ENCODE assay signal across 10 mouse cellular contexts in genomic region chr14:27246424-27246823, GRCm38 (mm10).
DNase-seq lines count a peak whose midpoint lies in the region; ATAC-seq and TF ChIP-seq lines count a peak whose summit lies in the region.
"Had no signal": no experiment of that assay in that cellular context is flagged by ENCODE, and none has a peak within 500 bp of the region (broad histone marks: within the 10 kb centered on the region; RNA-seq: fewer than 3 reads in every experiment).

No protein-coding gene starts in this region.

- no peak overlapping the region for H3K9ac ChIP-seq in kidney, embryonic 14.5 days (ENCODE audit: low read depth, low read length)
- H3K9ac ChIP-seq in lung, embryonic 15.5 days = no peak overlapping the region
- H3K9ac ChIP-seq: stomach, embryonic 15.5 days had no signal

- intact Hi-C loops in left cerebral cortex, postnatal 36 days (cut with DNase I) = no loop called here
- intact Hi-C loops in gastrocnemius, postnatal 36 days (cut with DNase I) = no loop called here

- no peak overlapping the region for H3K4me3 ChIP-seq in kidney, adult 2 months (ENCODE audit: insufficient read depth, low read depth, low read length)
- H3K4me3 ChIP-seq in kidney, embryonic 14.5 days (ENCODE audit: low read length) = no peak overlapping the region
- no peak overlapping the region for H3K4me3 ChIP-seq in lung, embryonic 15.5 days
- H3K4me3 ChIP-seq: stomach, embryonic 15.5 days had no signal

- no peaks in the 10 kb centered on the region for H3K9me3 ChIP-seq in kidney, embryonic 14.5 days (ENCODE audit: control insufficient read depth, low read length)
- no peaks in the 10 kb centered on the region for H3K9me3 ChIP-seq in lung, embryonic 15.5 days
- H3K9me3 ChIP-seq: stomach, embryonic 15.5 days had no signal

- no peak for TF ChIP-seq POLR2A in kidney, adult 2 months (IDR thresholded peaks at IDR 0.05; ENCODE audit: low read depth, low read length)

- no peak for TF ChIP-seq CTCF in kidney, adult 2 months (conservative IDR thresholded peaks at IDR 0.05; ENCODE audit: insufficient read depth, insufficient read length, low read depth, low read length)

- no peak overlapping the region for H3K4me2 ChIP-seq in kidney, embryonic 14.5 days (replicated peaks; ENCODE audit: low read depth, low read length)
- H3K4me2 ChIP-seq in lung, embryonic 15.5 days = no peak overlapping the region
- H3K4me2 ChIP-seq: stomach, embryonic 15.5 days had no signal

- peak overlapping the region; percentile 85 for H3K27ac ChIP-seq in kidney, adult 2 months (ENCODE audit: insufficient read depth, low read depth, low read length)
- H3K27ac ChIP-seq in kidney, embryonic 14.5 days (ENCODE audit: low read depth, low read length) = no peak overlapping the region
- H3K27ac ChIP-seq in lung, embryonic 15.5 days = peak overlapping the region; percentile 53; the same call in 1 of the 2 replicates
- H3K27ac ChIP-seq: stomach, embryonic 15.5 days had no signal

- peak; percentile 67 for DNase-seq in kidney, adult 2 months
- peak; percentile 66 to 68 for DNase-seq in cerebellum, adult 18-20 months
- DNase-seq in cerebellum, postnatal 14 days = peak; percentile 53 to 63
- DNase-seq in left cerebral cortex, postnatal 36 days (ENCODE audit: low spot score in 2 of 2) = no peak
- no peak for DNase-seq in gastrocnemius, postnatal 36 days
- DNase-seq: right cerebral cortex, postnatal 14 days had no signal

- H3K27me3 ChIP-seq in kidney, adult 2 months (replicated peaks; ENCODE audit: control insufficient read depth, insufficient read depth, low read length) = no peaks in the 10 kb centered on the region
- H3K27me3 ChIP-seq in kidney, embryonic 14.5 days (ENCODE audit: control insufficient read depth, insufficient read depth, low read length) = no peaks in the 10 kb centered on the region
- no peaks in the 10 kb centered on the region for H3K27me3 ChIP-seq in lung, embryonic 15.5 days
- H3K27me3 ChIP-seq: stomach, embryonic 15.5 days had no signal

- H3K4me1 ChIP-seq in kidney, adult 2 months (ENCODE audit: control insufficient read depth, insufficient read depth, low read length) = 0 out of 2 replicates have a peak, but pooled peaks cover 6% of the 10 kb centered on the region
- H3K4me1 ChIP-seq in kidney, embryonic 14.5 days (ENCODE audit: control insufficient read depth, insufficient read depth, low read length) = no peaks in the 10 kb centered on the region
- 0 out of 2 replicates have a peak, but pooled peaks cover 5% of the 10 kb centered on the region for H3K4me1 ChIP-seq in lung, embryonic 15.5 days
- H3K4me1 ChIP-seq: stomach, embryonic 15.5 days had no signal

- no peaks in the 10 kb centered on the region for H3K36me3 ChIP-seq in kidney, adult 2 months (ENCODE audit: control insufficient read depth, insufficient read depth, low read length)
- no peaks in the 10 kb centered on the region for H3K36me3 ChIP-seq in kidney, embryonic 14.5 days (ENCODE audit: control insufficient read depth, insufficient read depth, low read length)
- no peaks in the 10 kb centered on the region for H3K36me3 ChIP-seq in lung, embryonic 15.5 days
- H3K36me3 ChIP-seq: stomach, embryonic 15.5 days had no signal

- WGBS in kidney, adult 2 months = 69% methylated on average over 5 of the region's 5 CpGs
- WGBS in kidney, embryonic 14.5 days = 89% methylated on average over 5 of the region's 5 CpGs
- WGBS in lung, embryonic 15.5 days = 77% methylated on average over 5 of the region's 5 CpGs

- ATAC-seq in kidney, embryonic 14.5 days (ENCODE audit: low FRiP score, low TSS enrichment) = no peak
- no peak for ATAC-seq in lung, embryonic 15.5 days (ENCODE audit: borderline replicate concordance, extremely low read depth, low FRiP score, low TSS enrichment)
- ATAC-seq: inflammation-experienced regulatory T-cells, adult 6 months had no signal

Comparison
In these comparisons a context has a peak if more than half of its experiments do, and no peak if none do; other contexts are left out.
1. DNase-seq: peak in kidney, adult 2 months (single experiment), cerebellum, adult 18-20 months (2 of 2) and cerebellum, postnatal 14 days (2 of 2); none in left cerebral cortex, postnatal 36 days (0 of 2) and gastrocnemius, postnatal 36 days (0 of 2).